Mouse (Mus musculus) embryonic facial prominence, embryonic 13.5 days (tissue): ENCODE data around the gene Taf1b. TPM values are rescaled to one million over a fixed set of nuclear protein-coding genes. Genes with fewer than 3 reads are reported as not detected.

Experiments used
- polyA plus RNA-seq: library from polyadenylated mRNA; unstranded; fragments of >200 nt; fragmentation: Nextera tagmentation; extraction: Ambion mirVana; gene quantifications from 2 replicates; pipeline ENCODE4 v1.2.1, GENCODE M21; 2015

Gene Taf1b
- polyA plus RNA-seq, 1 experiment from 2014 or later = 32.3 TPM

Other genes with a start within 250 kb of the Taf1b start
- 9.0 and 10.1 TPM in 2 replicates for gene Grhl1, start 73.9 kb downstream of the Taf1b start, polyA plus RNA-seq
- gene Klf11, start 152.9 kb downstream of the Taf1b start, polyA plus RNA-seq = 11.2 and 13.4 TPM in 2 replicates
- gene Cys1, start 183.5 kb downstream of the Taf1b start, polyA plus RNA-seq = 3.8 and 4.0 TPM in 2 replicates
- gene Rrm2, start 209.9 kb downstream of the Taf1b start, polyA plus RNA-seq = 214 and 235 TPM in 2 replicates